Mouse (Mus musculus): ENCODE data around the gene Ankrd28. TPM values are rescaled to one million over a fixed set of nuclear protein-coding genes. Genes with fewer than 3 reads are reported as not detected.
A peak's percentile ranks its signal among the peaks of the same experiment; 100 is the strongest.

The Ankrd28 gene
- polyA plus RNA-seq, 1 experiment from 2014 or later, result 3.6 TPM

DNA sequence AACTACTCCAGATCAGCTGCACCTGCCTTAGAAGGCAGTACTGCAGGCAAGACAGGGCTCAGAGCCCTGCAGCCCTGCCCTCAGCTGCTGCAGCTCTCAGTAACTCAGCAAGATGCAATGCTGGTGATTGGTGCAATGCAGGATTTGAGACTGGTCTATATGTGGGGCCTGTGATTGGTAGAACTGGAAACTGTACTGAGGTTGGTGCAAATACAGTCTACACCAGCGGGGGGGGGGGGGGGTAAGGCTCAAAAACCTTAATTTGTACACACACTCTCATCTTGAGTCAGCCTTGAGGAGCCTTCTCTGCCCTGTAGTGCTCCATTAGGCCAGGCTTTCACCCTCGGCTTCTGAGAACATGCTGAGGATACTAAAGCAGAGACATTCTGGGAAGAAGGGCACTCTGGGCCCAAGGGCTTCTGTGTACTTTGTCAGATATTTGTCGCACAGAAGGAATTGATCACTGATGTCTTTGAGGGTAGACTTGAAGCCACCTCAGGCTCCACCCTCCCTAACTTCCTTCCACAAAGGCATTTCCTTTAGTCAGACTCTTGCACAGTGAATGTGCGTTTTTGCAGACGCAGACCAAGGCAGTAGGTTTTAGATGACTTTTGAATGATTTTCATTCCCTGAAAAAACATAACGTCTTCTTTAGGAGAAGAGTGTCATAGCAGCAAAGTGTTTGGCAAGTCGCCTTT is 146.0 kb downstream of the Ankrd28 start:
- no peaks in the 10 kb centered on the region for H3K4me1 ChIP-seq (replicated peaks; ENCODE audit: control insufficient read depth, insufficient read depth)
- no peaks in the 10 kb centered on the region for H3K27me3 ChIP-seq (ENCODE audit: control insufficient read depth, insufficient read depth, low read length)
- no peak overlapping the region for H3K9ac ChIP-seq (ENCODE audit: low read length)
- no peaks in the 10 kb centered on the region for H3K36me3 ChIP-seq (ENCODE audit: control insufficient read depth, insufficient read depth, low read length)
- no peak for TF ChIP-seq CTCF (IDR thresholded peaks at IDR 0.05; ENCODE audit: low read depth)
- TF ChIP-seq EP300 (optimal IDR thresholded peaks at IDR 0.05), result no peak
- no peak overlapping the region for H3K4me2 ChIP-seq (replicated peaks; ENCODE audit: low read depth)
- no peak for ATAC-seq (ENCODE audit: low FRiP score, low TSS enrichment)
- H3K9me3 ChIP-seq (ENCODE audit: control insufficient read depth, low read length), result no peaks in the 10 kb centered on the region
- no peak overlapping the region for H3K27ac ChIP-seq (replicated peaks)
- WGBS, result 63% methylated on average over 7 of the region's 7 CpGs
- DNase-seq (ENCODE audit: low spot score), result no peak
- no peak overlapping the region for H3K4me3 ChIP-seq (ENCODE audit: low read depth, low read length)

DNA sequence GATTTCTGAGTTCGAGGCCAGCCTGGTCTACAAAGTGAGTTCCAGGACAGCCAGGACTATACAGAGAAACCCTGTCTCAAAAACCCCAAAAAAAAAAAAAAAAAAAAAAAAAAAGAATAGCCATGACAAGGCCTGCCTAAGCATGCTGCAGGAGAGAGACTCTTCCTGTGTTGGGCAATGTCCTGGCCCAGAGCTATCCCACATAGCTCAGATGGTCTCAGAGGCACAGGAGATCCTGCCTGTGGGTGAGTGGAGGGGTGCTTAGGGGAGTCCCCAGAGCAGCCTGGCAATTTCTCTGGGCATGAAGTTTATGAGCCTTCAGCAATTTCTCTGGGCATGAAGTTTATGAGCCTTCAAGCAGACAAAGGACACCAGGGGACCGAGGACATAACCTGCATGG is 146.8 kb downstream of the Ankrd28 start:
- ATAC-seq (ENCODE audit: low FRiP score, low TSS enrichment), result no peak
- TF ChIP-seq CTCF (IDR thresholded peaks at IDR 0.05; ENCODE audit: low read depth) (no peak), EP300 (optimal IDR thresholded peaks at IDR 0.05) (no peak)
- no peak for DNase-seq (ENCODE audit: low spot score)
- no peaks in the 10 kb centered on the region for H3K27me3 ChIP-seq (ENCODE audit: control insufficient read depth, insufficient read depth, low read length)
- H3K4me1 ChIP-seq (replicated peaks; ENCODE audit: control insufficient read depth, insufficient read depth), result no peaks in the 10 kb centered on the region
- H3K27ac ChIP-seq (replicated peaks), result no peak overlapping the region
- H3K9ac ChIP-seq (ENCODE audit: low read length), result no peak overlapping the region
- no peak overlapping the region for H3K4me3 ChIP-seq (ENCODE audit: low read depth, low read length)
- no peaks in the 10 kb centered on the region for H3K36me3 ChIP-seq (ENCODE audit: control insufficient read depth, insufficient read depth, low read length)
- WGBS, result 81% methylated on average over 1 of the region's 2 CpGs
- no peak overlapping the region for H3K4me2 ChIP-seq (replicated peaks; ENCODE audit: low read depth)
- no peaks in the 10 kb centered on the region for H3K9me3 ChIP-seq (ENCODE audit: control insufficient read depth, low read length)

DNA sequence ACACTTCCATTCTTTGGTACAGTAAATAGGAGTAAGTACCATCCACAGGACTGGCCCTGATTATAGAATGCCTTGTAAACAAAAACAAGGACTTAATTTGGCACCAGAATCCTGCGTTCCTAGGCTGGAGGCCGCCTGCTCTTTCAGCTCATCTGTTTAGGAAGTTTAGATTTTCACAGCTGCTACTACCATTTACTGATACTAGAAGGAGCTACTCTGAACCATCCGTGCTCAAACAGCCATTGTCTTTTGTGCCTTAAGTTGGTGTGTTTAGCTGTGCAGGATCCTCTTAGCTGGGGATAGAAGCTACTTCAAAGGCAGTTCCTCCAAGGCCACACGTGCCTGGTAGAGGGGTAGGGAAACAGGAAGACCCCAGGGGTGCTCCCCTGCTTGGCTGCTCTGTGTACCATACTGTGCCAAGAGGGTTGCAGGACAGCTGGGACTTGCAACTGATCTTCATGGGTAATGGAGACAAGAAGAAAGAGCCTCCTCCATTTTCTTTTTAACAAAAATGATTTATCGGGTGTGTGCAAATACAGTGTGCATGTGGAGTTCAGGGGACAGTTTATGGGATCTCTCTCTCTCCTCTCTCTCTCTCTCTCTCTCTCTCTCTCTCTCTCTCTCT is 148.4 kb downstream of the Ankrd28 start:
- ATAC-seq (ENCODE audit: low FRiP score, low TSS enrichment) (no peak), DNase-seq (ENCODE audit: low spot score) (no peak)
- no peaks in the 10 kb centered on the region for H3K36me3 ChIP-seq (ENCODE audit: control insufficient read depth, insufficient read depth, low read length)
- H3K27ac ChIP-seq (replicated peaks), result peak overlapping the region; percentile 45; the same call in 1 of the 2 replicates
- no peaks in the 10 kb centered on the region for H3K27me3 ChIP-seq (ENCODE audit: control insufficient read depth, insufficient read depth, low read length)
- H3K9me3 ChIP-seq (ENCODE audit: control insufficient read depth, low read length), result no peaks in the 10 kb centered on the region
- H3K4me3 ChIP-seq (ENCODE audit: low read depth, low read length), result no peak overlapping the region
- H3K9ac ChIP-seq (ENCODE audit: low read length), result no peak overlapping the region
- 36% methylated on average over 5 of the region's 5 CpGs for WGBS
- no peak for TF ChIP-seq CTCF (IDR thresholded peaks at IDR 0.05; ENCODE audit: low read depth)
- no peak for TF ChIP-seq EP300 (optimal IDR thresholded peaks at IDR 0.05)
- H3K4me2 ChIP-seq (replicated peaks; ENCODE audit: low read depth), result no peak overlapping the region
- H3K4me1 ChIP-seq (replicated peaks; ENCODE audit: control insufficient read depth, insufficient read depth), result no peaks in the 10 kb centered on the region

DNA sequence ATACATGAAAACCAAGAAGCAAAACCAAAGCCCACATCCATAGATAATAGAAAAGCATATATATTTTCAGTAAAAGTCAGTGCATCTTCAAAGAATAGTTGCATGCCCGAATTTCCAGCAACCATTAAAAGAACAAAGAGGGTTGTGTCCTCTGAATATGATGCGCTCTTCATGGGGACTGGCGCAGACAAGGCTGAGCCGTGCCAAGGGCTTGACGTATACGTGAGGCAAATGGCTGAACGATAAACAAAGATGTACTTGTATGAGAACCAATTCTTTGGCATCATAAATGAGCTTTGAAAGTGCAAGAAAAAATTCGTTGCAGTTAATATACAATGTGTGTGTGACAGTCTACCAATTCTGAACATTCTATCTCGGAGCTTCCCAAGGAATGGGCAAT is 149.2 kb downstream of the Ankrd28 start:
- Histone ChIP-seq H3K36me3 (ENCODE audit: control insufficient read depth, insufficient read depth, low read length) (no peaks in the 10 kb centered on the region), H3K9me3 (ENCODE audit: control insufficient read depth, low read length) (no peaks in the 10 kb centered on the region), H3K27ac (replicated peaks) (no peak overlapping the region), H3K27me3 (ENCODE audit: control insufficient read depth, insufficient read depth, low read length) (no peaks in the 10 kb centered on the region), H3K9ac (ENCODE audit: low read length) (no peak overlapping the region), H3K4me3 (ENCODE audit: low read depth, low read length) (no peak overlapping the region), H3K4me1 (replicated peaks; ENCODE audit: control insufficient read depth, insufficient read depth) (no peaks in the 10 kb centered on the region), H3K4me2 (replicated peaks; ENCODE audit: low read depth) (no peak overlapping the region)
- ATAC-seq (ENCODE audit: low FRiP score, low TSS enrichment), result no peak
- no peak for DNase-seq (ENCODE audit: low spot score)
- TF ChIP-seq CTCF (IDR thresholded peaks at IDR 0.05; ENCODE audit: low read depth) (no peak), EP300 (optimal IDR thresholded peaks at IDR 0.05) (no peak)
- WGBS, result 69% methylated on average over 9 of the region's 9 CpGs

DNA sequence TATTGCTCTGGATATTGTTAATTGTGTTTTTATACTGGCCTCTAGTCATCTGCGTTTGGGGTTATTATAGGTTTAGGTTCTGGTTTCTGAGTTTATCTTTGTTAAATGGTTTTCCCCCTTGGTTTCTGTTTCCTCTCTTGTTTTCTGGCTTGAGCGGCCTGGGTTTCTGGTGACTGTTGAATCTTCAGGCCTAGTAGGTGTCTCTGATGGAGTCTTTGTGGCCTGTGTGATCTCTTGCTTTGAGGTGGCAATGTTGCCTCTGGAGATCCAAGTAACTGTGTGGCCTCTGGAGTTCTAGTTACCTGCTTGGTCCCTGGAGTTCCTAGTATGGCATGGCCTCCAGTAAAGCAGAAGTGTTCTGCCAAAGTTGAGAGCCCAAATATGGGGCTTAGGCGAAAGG is 149.8 kb downstream of the Ankrd28 start:
- Histone ChIP-seq H3K4me2 (replicated peaks; ENCODE audit: low read depth) (no peak overlapping the region), H3K27me3 (ENCODE audit: control insufficient read depth, insufficient read depth, low read length) (no peaks in the 10 kb centered on the region), H3K9ac (ENCODE audit: low read length) (no peak overlapping the region), H3K27ac (replicated peaks) (no peak overlapping the region), H3K36me3 (ENCODE audit: control insufficient read depth, insufficient read depth, low read length) (no peaks in the 10 kb centered on the region), H3K4me1 (replicated peaks; ENCODE audit: control insufficient read depth, insufficient read depth) (no peaks in the 10 kb centered on the region), H3K4me3 (ENCODE audit: low read depth, low read length) (no peak overlapping the region), H3K9me3 (ENCODE audit: control insufficient read depth, low read length) (no peaks in the 10 kb centered on the region)
- ATAC-seq (ENCODE audit: low FRiP score, low TSS enrichment) (no peak), DNase-seq (ENCODE audit: low spot score) (no peak)
- TF ChIP-seq EP300 (optimal IDR thresholded peaks at IDR 0.05) (no peak), CTCF (IDR thresholded peaks at IDR 0.05; ENCODE audit: low read depth) (no peak)
- WGBS, result 94% methylated on average over 3 of the region's 3 CpGs

DNA sequence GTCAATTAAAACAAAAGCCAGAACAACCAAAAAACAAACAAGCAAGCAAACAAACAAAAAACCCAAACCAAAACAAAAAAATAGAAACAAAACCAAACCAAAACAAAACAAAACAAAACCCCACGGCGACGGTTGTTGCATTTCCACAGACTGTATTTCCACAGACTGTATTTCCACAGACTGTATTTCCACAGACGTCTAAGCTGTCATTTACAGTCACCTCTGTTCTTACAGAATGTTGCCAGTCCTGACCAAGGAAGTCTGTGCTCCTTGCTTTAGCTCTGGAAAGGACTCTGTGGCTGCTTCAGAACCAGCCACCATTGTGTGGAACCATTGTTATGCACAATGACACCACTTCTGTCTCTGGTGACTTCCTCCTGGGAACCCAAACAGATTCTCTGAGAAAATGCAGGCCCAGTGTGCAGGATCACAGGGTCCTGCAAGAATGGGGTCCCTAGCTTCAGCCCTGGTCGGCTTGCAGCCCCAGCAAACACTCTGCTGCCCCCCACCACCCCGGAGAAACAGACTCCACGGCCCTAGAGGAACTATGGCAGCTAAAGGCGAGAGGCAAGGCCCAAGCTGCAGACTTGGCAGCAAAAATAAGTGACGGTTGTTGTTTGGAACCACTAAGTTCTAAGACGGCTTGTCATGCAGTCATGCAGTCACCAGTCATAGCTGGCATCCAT is 158.7 kb downstream of the Ankrd28 start:
- ATAC-seq (ENCODE audit: low FRiP score, low TSS enrichment) (no peak), DNase-seq (ENCODE audit: low spot score) (no peak)
- H3K9ac ChIP-seq (ENCODE audit: low read length), result no peak overlapping the region
- no peaks in the 10 kb centered on the region for H3K36me3 ChIP-seq (ENCODE audit: control insufficient read depth, insufficient read depth, low read length)
- TF ChIP-seq EP300 (optimal IDR thresholded peaks at IDR 0.05) (no peak), CTCF (IDR thresholded peaks at IDR 0.05; ENCODE audit: low read depth) (no peak)
- no peaks in the 10 kb centered on the region for H3K27me3 ChIP-seq (ENCODE audit: control insufficient read depth, insufficient read depth, low read length)
- H3K4me1 ChIP-seq (replicated peaks; ENCODE audit: control insufficient read depth, insufficient read depth), result peaks cover 7% of the 10 kb centered on the region
- 64% methylated on average over 10 of the region's 10 CpGs for WGBS
- no peak overlapping the region for H3K4me2 ChIP-seq (replicated peaks; ENCODE audit: low read depth)
- no peaks in the 10 kb centered on the region for H3K9me3 ChIP-seq (ENCODE audit: control insufficient read depth, low read length)
- H3K4me3 ChIP-seq (ENCODE audit: low read depth, low read length), result no peak overlapping the region
- H3K27ac ChIP-seq (replicated peaks), result no peak overlapping the region
